ENCODE assay signal across 25 mouse cellular contexts in the genomic region with DNA sequence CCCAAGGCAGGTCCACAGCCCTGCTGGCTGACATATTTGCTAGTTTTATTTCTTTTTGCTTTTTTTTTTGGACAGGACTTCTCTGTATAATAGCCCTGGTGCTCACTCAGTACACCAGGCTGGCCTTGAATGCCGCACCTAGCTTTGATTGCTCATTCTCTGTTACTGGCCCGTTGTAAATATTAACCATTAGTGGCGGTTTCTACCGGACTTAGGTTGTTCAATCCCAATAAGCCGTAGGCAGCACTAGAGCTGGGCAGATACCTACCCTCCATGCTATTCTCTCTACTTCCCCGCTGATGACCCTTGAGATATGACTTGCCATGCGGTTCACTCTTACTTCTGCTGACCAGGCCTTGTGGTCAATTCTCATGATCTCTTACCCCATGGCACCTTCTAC. TPM values are rescaled to one million over a fixed set of nuclear protein-coding genes. Genes with fewer than 3 reads are reported as not detected.
DNase-seq lines count a peak whose midpoint lies in the region; ATAC-seq and TF ChIP-seq lines count a peak whose summit lies in the region.
"Had no signal": no experiment of that assay in that cellular context is flagged by ENCODE, and none has a peak within 500 bp of the region (broad histone marks: within the 10 kb centered on the region; RNA-seq: fewer than 3 reads in every experiment).

No protein-coding gene starts in this region.

- ATAC-seq in midbrain, embryonic 11.5 days (ENCODE audit: low FRiP score), result no peak
- no peak for ATAC-seq in midbrain, postnatal 0 days (ENCODE audit: low FRiP score)
- ATAC-seq: CD4-positive, CD25-positive, alpha-beta regulatory T cell, adult 4 months; forebrain, embryonic 13.5 days; forebrain, embryonic 15.5 days; forebrain, postnatal 0 days had no signal

- no peak overlapping the region for H3K9ac ChIP-seq in midbrain, embryonic 11.5 days (ENCODE audit: low read length)
- H3K9ac ChIP-seq in midbrain, postnatal 0 days (replicated peaks; ENCODE audit: low read length, poor library complexity, severe bottlenecking), result no peak overlapping the region
- H3K9ac ChIP-seq: embryonic facial prominence, embryonic 12.5 days; forebrain, embryonic 13.5 days; forebrain, embryonic 15.5 days; forebrain, postnatal 0 days had no signal

- DNase-seq in kidney, adult 2 months, result peak; percentile 20
- DNase-seq in kidney, adult 9 months, result no peak
- peak; percentile 60 for DNase-seq in midbrain, embryonic 11.5 days (ENCODE audit: low spot score, missing footprints)
- no peak for DNase-seq in midbrain, postnatal 0 days (ENCODE audit: low spot score)
- peak; percentile 61 for DNase-seq in yolk sac, embryonic 10.5 days (ENCODE audit: low spot score)
- no peak for DNase-seq in spleen, adult 18-20 months
- DNase-seq: adrenal gland, adult 2 months; adrenal gland, postnatal 10 days; adrenal gland, postnatal 25 days; B cell, adult 2 months; cerebellum, adult 11-12 months; cerebellum, adult 2 months; cerebellum, adult 9-10 months; cerebellum, postnatal 10 days; cerebellum, postnatal 25 days; forebrain, postnatal 0 days had no signal

- no peaks in the 10 kb centered on the region for H3K9me3 ChIP-seq in midbrain, embryonic 11.5 days (ENCODE audit: control insufficient read depth, low read length)
- no peaks in the 10 kb centered on the region for H3K9me3 ChIP-seq in midbrain, postnatal 0 days (ENCODE audit: low read length)
- H3K9me3 ChIP-seq: embryonic facial prominence, embryonic 10.5 days; embryonic facial prominence, embryonic 12.5 days; forebrain, embryonic 13.5 days; forebrain, embryonic 15.5 days had no signal

- no peak for TF ChIP-seq POLR2A in kidney, adult 2 months (IDR thresholded peaks at IDR 0.05; ENCODE audit: low read depth, low read length)

- 0 out of 2 replicates have a peak, but pooled peaks cover 4% of the 10 kb centered on the region for H3K4me1 ChIP-seq in kidney, adult 2 months (ENCODE audit: control insufficient read depth, insufficient read depth, low read length)
- H3K4me1 ChIP-seq in midbrain, embryonic 11.5 days (ENCODE audit: control insufficient read depth, insufficient read depth, low read length), result peaks cover 7% of the 10 kb centered on the region
- no peaks in the 10 kb centered on the region for H3K4me1 ChIP-seq in midbrain, postnatal 0 days (ENCODE audit: insufficient read depth, low read length)

- H3K27me3 ChIP-seq in kidney, adult 2 months (replicated peaks; ENCODE audit: control insufficient read depth, insufficient read depth, low read length), result no peaks in the 10 kb centered on the region
- no peaks in the 10 kb centered on the region for H3K27me3 ChIP-seq in midbrain, embryonic 11.5 days (ENCODE audit: control insufficient read depth, insufficient read depth, low read length)
- no peaks in the 10 kb centered on the region for H3K27me3 ChIP-seq in midbrain, postnatal 0 days (ENCODE audit: insufficient read depth, low read length)
- H3K27me3 ChIP-seq: CH12.LX; embryonic facial prominence, embryonic 12.5 days; forebrain, embryonic 13.5 days; forebrain, embryonic 15.5 days had no signal

- TF ChIP-seq CTCF in kidney, adult 2 months (conservative IDR thresholded peaks at IDR 0.05; ENCODE audit: insufficient read depth, insufficient read length, low read depth, low read length), result no peak
- no peak for TF ChIP-seq CTCF in midbrain, postnatal 0 days (IDR thresholded peaks at IDR 0.05)

- H3K36me3 ChIP-seq in kidney, adult 2 months (ENCODE audit: control insufficient read depth, insufficient read depth, low read length), result peaks cover 7% of the 10 kb centered on the region
- peaks cover 55% of the 10 kb centered on the region for H3K36me3 ChIP-seq in midbrain, embryonic 11.5 days (ENCODE audit: control insufficient read depth, insufficient read depth, low read length)
- H3K36me3 ChIP-seq in midbrain, postnatal 0 days (ENCODE audit: insufficient read depth, low read length), result peaks cover 60% of the 10 kb centered on the region

- H3K4me2 ChIP-seq in midbrain, embryonic 11.5 days, result no peak overlapping the region
- H3K4me2 ChIP-seq in midbrain, postnatal 0 days (ENCODE audit: low read depth, low read length, poor library complexity, severe bottlenecking), result no peak overlapping the region
- H3K4me2 ChIP-seq: embryonic facial prominence, embryonic 12.5 days; forebrain, embryonic 13.5 days; forebrain, embryonic 15.5 days had no signal

- WGBS in kidney, adult 2 months, result 70% methylated on average over 7 of the region's 7 CpGs
- 97% methylated on average over 7 of the region's 7 CpGs for WGBS in midbrain, embryonic 11.5 days
- 96% methylated on average over 7 of the region's 7 CpGs for WGBS in midbrain, postnatal 0 days

- no peak overlapping the region for H3K4me3 ChIP-seq in kidney, adult 2 months (ENCODE audit: insufficient read depth, low read depth, low read length)
- no peak overlapping the region for H3K4me3 ChIP-seq in midbrain, embryonic 11.5 days (ENCODE audit: low read depth, low read length)
- H3K4me3 ChIP-seq in midbrain, postnatal 0 days (ENCODE audit: low read depth, low read length), result no peak overlapping the region
- H3K4me3 ChIP-seq: embryonic facial prominence, embryonic 10.5 days; embryonic facial prominence, embryonic 12.5 days; forebrain, embryonic 13.5 days; forebrain, embryonic 15.5 days had no signal

- H3K27ac ChIP-seq in kidney, adult 2 months (ENCODE audit: insufficient read depth, low read depth, low read length), result peak overlapping the region; percentile 11; the same call in 1 of the 2 replicates
- no peak overlapping the region for H3K27ac ChIP-seq in midbrain, embryonic 11.5 days (ENCODE audit: low read depth, low read length)
- no peak overlapping the region for H3K27ac ChIP-seq in midbrain, postnatal 0 days (ENCODE audit: low read depth, low read length)
- H3K27ac ChIP-seq: embryonic facial prominence, embryonic 10.5 days; embryonic facial prominence, embryonic 12.5 days; forebrain, embryonic 13.5 days; forebrain, embryonic 15.5 days had no signal

RNA-seq across cellular contexts. Expression of gene Eif3l, which starts 4.6 kb away (rescaled TPM):
- 172 and 183 TPM in 2 replicates for polyA plus RNA-seq in kidney, adult 2 months (2012; rRNA removed)
- polyA plus RNA-seq in midbrain, embryonic 11.5 days (2014; fragmentation: Nextera tagmentation; extraction: Ambion mirVana), result 242 and 251 TPM in 2 replicates
- total RNA-seq in midbrain, postnatal 0 days (2014; rRNA removed), result 197 and 205 TPM in 2 replicates
- polyA plus RNA-seq in midbrain, postnatal 0 days (2015; fragmentation: Nextera tagmentation; extraction: Ambion mirVana), result 160 and 168 TPM in 2 replicates

RNA-seq across cellular contexts. Expression of gene Ankrd54, which starts 16.9 kb away (rescaled TPM):
- 38.9 and 52.2 TPM in 2 replicates for polyA plus RNA-seq in kidney, adult 2 months (2012; rRNA removed)
- polyA plus RNA-seq in midbrain, embryonic 11.5 days (2014; fragmentation: Nextera tagmentation; extraction: Ambion mirVana), result 52.7 and 53.5 TPM in 2 replicates
- total RNA-seq in midbrain, postnatal 0 days (2014; rRNA removed), result 53.5 and 57.5 TPM in 2 replicates
- 44.5 and 45.5 TPM in 2 replicates for polyA plus RNA-seq in midbrain, postnatal 0 days (2015; fragmentation: Nextera tagmentation; extraction: Ambion mirVana)

RNA-seq across cellular contexts. Expression of gene Micall1, which starts 29.1 kb away (rescaled TPM):
- 23.3 and 24.5 TPM in 2 replicates for polyA plus RNA-seq in kidney, adult 2 months (2012; rRNA removed)
- 5.2 and 5.4 TPM in 2 replicates for polyA plus RNA-seq in midbrain, embryonic 11.5 days (2014; fragmentation: Nextera tagmentation; extraction: Ambion mirVana)
- total RNA-seq in midbrain, postnatal 0 days (2014; rRNA removed), result 33.4 and 35.5 TPM in 2 replicates
- 8.9 and 10.3 TPM in 2 replicates for polyA plus RNA-seq in midbrain, postnatal 0 days (2015; fragmentation: Nextera tagmentation; extraction: Ambion mirVana)

RNA-seq across cellular contexts. Expression of gene Galr3, which starts 37.9 kb away (rescaled TPM):
- 0.64 and 1.2 TPM in 2 replicates for polyA plus RNA-seq in kidney, adult 2 months (2012; rRNA removed)
- not detected in 2 replicates for polyA plus RNA-seq in midbrain, embryonic 11.5 days (2014; fragmentation: Nextera tagmentation; extraction: Ambion mirVana)
- 3.3 and 3.9 TPM in 2 replicates for total RNA-seq in midbrain, postnatal 0 days (2014; rRNA removed)
- polyA plus RNA-seq in midbrain, postnatal 0 days (2015; fragmentation: Nextera tagmentation; extraction: Ambion mirVana), result 0.25 and 0.32 TPM in 2 replicates
- total RNA-seq: ES-E14 had no signal
- polyA plus RNA-seq: CD4-positive, CD25-positive, alpha-beta regulatory T cell, adult 4 months; embryonic facial prominence, embryonic 10.5 days; embryonic facial prominence, embryonic 12.5 days; embryonic facial prominence, embryonic 14.5 days; forebrain, embryonic 11.5 days; forebrain, embryonic 13.5 days; forebrain, embryonic 15.5 days had no signal

RNA-seq across cellular contexts. Expression of gene H1f0, which starts 51.3 kb away (rescaled TPM):
- 123 and 145 TPM in 2 replicates for polyA plus RNA-seq in kidney, adult 2 months (2012; rRNA removed)
- 355 and 376 TPM in 2 replicates for polyA plus RNA-seq in midbrain, embryonic 11.5 days (2014; fragmentation: Nextera tagmentation; extraction: Ambion mirVana)
- total RNA-seq in midbrain, postnatal 0 days (2014; rRNA removed), result 132 and 136 TPM in 2 replicates
- 135 and 144 TPM in 2 replicates for polyA plus RNA-seq in midbrain, postnatal 0 days (2015; fragmentation: Nextera tagmentation; extraction: Ambion mirVana)

Comparison
In these comparisons a context has a peak if more than half of its experiments do, and no peak if none do; other contexts are left out.
1. DNase-seq: peak in kidney, adult 2 months (single experiment), midbrain, embryonic 11.5 days (single experiment) and yolk sac, embryonic 10.5 days (single experiment); none in kidney, adult 9 months (single experiment), midbrain, postnatal 0 days (single experiment) and spleen, adult 18-20 months (0 of 2).